Mouse (Mus musculus) midbrain, postnatal 0 days (tissue): ENCODE data around the gene Mlycd. TPM values are rescaled to one million over a fixed set of nuclear protein-coding genes. Genes with fewer than 3 reads are reported as not detected.

Experiments
- ATAC-seq: fragments of 200-750 bp; cut with Nextera tagmentation; 2 replicates; pipeline ENCODE4 v1.8.0; 2017; ENCODE audit warnings: moderate number of reproducible peaks, mild to moderate bottlenecking, moderate TSS enrichment, moderate library complexity; ENCODE audit not compliant: low FRiP score
- DNase-seq: peaks from one replicate; pipeline ENCODE4 v3.0.0-alpha.2; 2015; ENCODE audit warnings: low spot score
- H3K27ac ChIP-seq: fragments of 300-500 bp; sonication (generic); 2 replicates; pipeline ENCODE4 v1.5.1; 2014; ENCODE audit warnings: low read depth, mild to moderate bottlenecking, low read length, mixed read lengths
- H3K27me3 ChIP-seq: fragments of 300-500 bp; sonication (generic); 2 replicates; pipeline ENCODE4 v1.6.1; 2014; ENCODE audit warnings: low read length, control low read depth, mixed read lengths; ENCODE audit not compliant: insufficient read depth
- H3K36me3 ChIP-seq: fragments of 300-500 bp; sonication (generic); 2 replicates; pipeline ENCODE4 v1.6.1; 2014; ENCODE audit warnings: low read length, control low read depth, mixed read lengths; ENCODE audit not compliant: insufficient read depth
- H3K4me1 ChIP-seq: fragments of 300-500 bp; sonication (generic); 2 replicates; pipeline ENCODE4 v1.6.1; 2014; ENCODE audit warnings: mild to moderate bottlenecking, control low read depth, antibody characterized with exemption, low read length, mixed read lengths; ENCODE audit not compliant: insufficient read depth
- H3K4me2 ChIP-seq: fragments of 300-500 bp; sonication (generic); 2 replicates; pipeline ENCODE4 v1.6.1; 2014; ENCODE audit warnings: low read depth, mild to moderate bottlenecking, low read length, mixed read lengths; ENCODE audit not compliant: poor library complexity, severe bottlenecking
- H3K4me3 ChIP-seq: fragments of 300-500 bp; sonication (generic); 2 replicates; pipeline ENCODE4 v1.5.1; 2014; ENCODE audit warnings: low read depth, mild to moderate bottlenecking, low read length, moderate library complexity
- H3K9ac ChIP-seq: fragments of 300-500 bp; sonication (generic); replicated peaks from 2 replicates; pipeline ENCODE4 v1.6.1; 2014; ENCODE audit warnings: mild to moderate bottlenecking, low read length, moderate library complexity, mixed read lengths; ENCODE audit not compliant: poor library complexity, severe bottlenecking
- H3K9me3 ChIP-seq: fragments of 300-500 bp; sonication (generic); 2 replicates; pipeline ENCODE4 v1.6.1; 2016; ENCODE audit warnings: low read length, control low read depth
- CTCF ChIP-seq: IDR thresholded peaks from 2 replicates; pipeline ENCODE4 v1.5.1; 2016; ENCODE audit warnings: antibody characterized with exemption, mild to moderate bottlenecking
- whole genome bisulfite sequencing: fragments of 180-500 bp; shearing (Covaris S2); extraction: QIAGEN DNeasy Blood & Tissue Kit; methylation state at CpG from one replicate; pipeline ENCODE4 v1.1.7; 2014; 5-methylcytosine and 5-hydroxymethylcytosine counted together
- polyA plus RNA-seq: library from polyadenylated mRNA; unstranded; fragments of >200 nt; fragmentation: Nextera tagmentation; extraction: Ambion mirVana; gene quantifications from 2 replicates; pipeline ENCODE4 v1.2.1, GENCODE M21; 2015
- total RNA-seq: library from RNA; depleted of rRNA; stranded (reverse); fragments of >200 nt; gene quantifications from 2 replicates; pipeline ENCODE4 v1.2.3, GENCODE M21; 2014

Gene Mlycd
- total and polyA plus RNA-seq, 2 experiments from 2014 or later: 20.6 to 32.1 TPM

DNA sequence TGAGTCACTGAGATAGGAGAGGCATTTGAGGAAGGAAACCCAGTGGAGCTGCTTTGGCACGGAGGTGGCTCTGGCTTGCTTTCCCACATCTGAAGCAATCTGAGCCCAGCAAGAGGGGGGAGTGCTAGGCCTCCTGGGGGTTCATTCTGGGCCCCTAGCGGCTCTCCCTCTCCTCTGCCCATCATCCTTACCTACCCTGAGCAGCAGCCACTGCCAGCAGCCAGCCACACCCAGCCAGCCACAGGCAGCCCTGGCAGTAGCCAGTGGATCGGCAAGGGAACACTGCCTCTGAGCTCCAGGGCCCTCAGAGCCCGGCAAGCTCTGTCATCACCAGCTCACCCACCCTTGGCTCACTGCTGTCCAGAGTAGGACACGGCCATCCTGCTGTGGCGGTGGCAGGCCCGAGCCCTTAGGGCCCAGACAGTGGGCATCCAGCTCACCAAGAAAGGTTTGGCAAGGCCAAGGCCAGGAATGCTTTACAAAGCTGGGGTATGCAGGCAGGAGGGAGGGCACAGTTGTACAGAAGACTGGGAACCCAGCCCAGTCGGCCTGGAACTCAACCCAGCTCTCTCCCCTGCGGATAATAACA, 27.5 kb downstream of the Mlycd start:
- Histone ChIP-seq H3K27me3 (no peaks in the 10 kb centered on the region), H3K9ac (no peak overlapping the region), H3K4me3 (no peak overlapping the region), H3K9me3 (no peaks in the 10 kb centered on the region), H3K36me3 (no peaks in the 10 kb centered on the region), H3K27ac (no peak overlapping the region), H3K4me1 (no peaks in the 10 kb centered on the region), H3K4me2 (no peak overlapping the region)
- DNase-seq (no peak), ATAC-seq (0 out of 2 replicates have a peak, but pooled peaks have one; percentile 36)
- 59% methylated on average over 9 of the region's 9 CpGs for WGBS
- no peak for TF ChIP-seq CTCF

- Histone ChIP-seq H3K4me1 (no peaks in the 10 kb centered on the region), H3K9ac (no peak overlapping the region), H3K27me3 (no peaks in the 10 kb centered on the region), H3K9me3 (no peaks in the 10 kb centered on the region), H3K36me3 (no peaks in the 10 kb centered on the region), H3K27ac (no peak overlapping the region), H3K4me2 (no peak overlapping the region), H3K4me3 (no peak overlapping the region)
- DNase-seq (no peak), ATAC-seq (no peak)
- TF ChIP-seq CTCF: no peak
- WGBS: 70% methylated on average over 9 of the region's 9 CpGs
Observed at GRCm38 (mm10) chr8:119423631-119424141, 29.0 kb downstream of the Mlycd start.

DNA sequence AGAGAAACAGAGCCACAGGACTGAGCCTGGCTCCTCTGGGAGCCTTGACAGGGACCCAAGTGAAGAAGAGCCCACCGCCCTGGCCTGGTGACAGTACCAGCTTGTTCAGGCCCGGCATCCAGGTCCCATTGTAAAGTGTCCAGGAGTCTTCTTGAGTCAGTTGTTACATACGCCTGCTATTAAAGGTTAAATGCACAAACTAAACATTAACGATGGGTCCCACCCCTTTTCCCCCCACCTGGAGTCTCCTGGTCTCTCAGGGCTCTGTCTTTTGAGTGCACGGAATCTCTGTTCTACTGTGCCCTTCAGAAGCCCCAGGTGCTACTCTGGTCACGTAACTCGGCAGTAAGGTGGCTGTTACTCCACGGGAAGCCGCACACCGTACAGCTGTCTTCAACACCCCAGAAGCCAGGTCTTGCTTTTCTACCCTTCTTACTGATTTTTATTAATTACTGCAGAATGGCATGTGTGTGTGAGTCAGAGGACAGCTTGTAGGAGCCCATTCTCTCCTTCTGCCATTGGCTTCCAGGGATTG, 29.6 kb downstream of the Mlycd start:
- Histone ChIP-seq H3K4me2 (no peak overlapping the region), H3K9ac (no peak overlapping the region), H3K27ac (no peak overlapping the region), H3K9me3 (no peaks in the 10 kb centered on the region), H3K36me3 (no peaks in the 10 kb centered on the region), H3K27me3 (no peaks in the 10 kb centered on the region), H3K4me1 (no peaks in the 10 kb centered on the region), H3K4me3 (no peak overlapping the region)
- DNase-seq (no peak), ATAC-seq (no peak)
- WGBS: 91% methylated on average over 10 of the region's 10 CpGs
- no peak for TF ChIP-seq CTCF

DNA sequence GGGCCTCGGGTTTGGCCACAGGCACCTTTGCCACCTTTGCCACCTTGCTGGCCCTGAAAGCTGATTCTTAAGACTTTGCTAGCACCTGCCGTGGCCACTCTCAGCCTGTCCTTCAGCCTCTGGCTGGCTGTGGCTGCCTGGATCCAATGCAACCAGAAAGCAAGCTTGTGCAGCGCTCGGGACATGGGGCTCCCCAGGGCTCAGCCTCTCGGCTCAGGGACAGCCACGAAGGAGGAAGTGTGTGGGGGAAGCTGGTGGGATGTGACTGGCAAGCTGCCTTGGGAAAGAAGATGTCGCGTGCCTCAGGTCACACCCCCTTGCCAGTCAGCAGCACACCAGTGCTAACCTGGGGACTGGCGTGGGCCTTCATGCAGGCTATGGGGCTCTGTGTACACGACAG, 30.1 kb downstream of the Mlycd start:
- DNase-seq: no peak
- 81% methylated on average over 10 of the region's 10 CpGs for WGBS

GRCm38 (mm10) chr8:119425533-119425932, 30.9 kb downstream of the Mlycd start:
- Histone ChIP-seq H3K9ac (no peak overlapping the region), H3K27me3 (no peaks in the 10 kb centered on the region), H3K4me3 (no peak overlapping the region), H3K9me3 (no peaks in the 10 kb centered on the region), H3K27ac (no peak overlapping the region), H3K36me3 (no peaks in the 10 kb centered on the region), H3K4me2 (no peak overlapping the region), H3K4me1 (no peaks in the 10 kb centered on the region)
- ATAC-seq (no peak), DNase-seq (no peak)
- 0 out of 2 replicates have a peak, but pooled peaks have one; percentile 13 for TF ChIP-seq CTCF
- WGBS: 82% methylated on average over 10 of the region's 10 CpGs

More for the DNA sequence above, 30.1 kb downstream of the Mlycd start:
- Histone ChIP-seq H3K9me3 (no peaks in the 10 kb centered on the region), H3K36me3 (no peaks in the 10 kb centered on the region), H3K4me1 (no peaks in the 10 kb centered on the region), H3K4me3 (no peak overlapping the region), H3K9ac (no peak overlapping the region), H3K27me3 (no peaks in the 10 kb centered on the region), H3K4me2 (no peak overlapping the region), H3K27ac (no peak overlapping the region)
- no peak for TF ChIP-seq CTCF
- ATAC-seq: no peak

DNA sequence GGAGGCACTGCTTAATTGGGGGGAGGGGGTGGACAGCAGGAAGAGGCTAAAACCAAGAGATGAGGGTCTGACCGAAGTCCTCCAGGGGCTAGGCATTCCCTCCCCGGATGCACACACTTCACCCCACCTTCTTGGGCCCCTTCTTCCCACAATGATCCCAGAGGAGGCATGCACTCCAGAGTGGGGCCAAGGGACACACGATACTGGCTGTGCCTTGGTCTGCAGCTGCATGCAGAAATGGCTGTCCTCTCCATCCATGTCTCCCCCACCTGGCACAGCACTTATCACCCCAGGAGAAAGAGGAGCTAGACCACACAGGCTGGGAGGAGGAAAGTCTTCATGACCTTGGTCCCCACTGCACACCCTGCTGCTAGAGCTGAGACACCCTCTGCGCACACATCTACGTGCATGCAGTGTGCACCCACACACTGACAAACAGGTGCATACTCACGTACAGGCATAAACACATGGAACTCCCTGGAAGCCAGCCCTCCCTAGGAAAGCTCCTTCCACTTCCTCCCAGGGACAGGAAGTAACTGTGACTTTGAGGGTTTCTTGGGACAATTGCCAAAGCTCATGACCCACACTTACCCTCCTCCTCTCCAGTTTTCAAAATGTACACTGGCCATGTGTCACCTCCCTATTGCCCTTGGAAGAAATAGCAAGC, 31.5 kb downstream of the Mlycd start:
- H3K27ac ChIP-seq: no peak overlapping the region; the same call in 1 of the 2 replicates

More for the DNA sequence above, 31.5 kb downstream of the Mlycd start:
- H3K4me1 ChIP-seq: no peaks in the 10 kb centered on the region
- H3K9me3 ChIP-seq: no peaks in the 10 kb centered on the region
- H3K4me2 ChIP-seq: no peak overlapping the region
- H3K36me3 ChIP-seq: no peaks in the 10 kb centered on the region
- DNase-seq (no peak), ATAC-seq (no peak)
- H3K27me3 ChIP-seq: no peaks in the 10 kb centered on the region
- TF ChIP-seq CTCF: no peak
- 82% methylated on average over 6 of the region's 6 CpGs for WGBS
- H3K9ac ChIP-seq: no peak overlapping the region
- H3K4me3 ChIP-seq: no peak overlapping the region
